ENCODE assay signal across 12 mouse cellular contexts in genomic region chr6:144361267-144362038, GRCm38 (mm10).
A peak's percentile ranks its signal among the peaks of the same experiment; 100 is the strongest.
DNase-seq lines count a peak whose midpoint lies in the region; ATAC-seq and TF ChIP-seq lines count a peak whose summit lies in the region.
"Had no signal": no experiment of that assay in that cellular context is flagged by ENCODE, and none has a peak within 500 bp of the region (broad histone marks: within the 10 kb centered on the region; RNA-seq: fewer than 3 reads in every experiment).

No protein-coding gene starts in this region.

- ATAC-seq in kidney, postnatal 0 days (replicated peaks; ENCODE audit: low FRiP score, low read depth) = no peak
- peak; percentile 57; the same call in 1 of the 2 replicates for ATAC-seq in liver, embryonic 13.5 days (ENCODE audit: low read depth)

- H3K27me3 ChIP-seq in kidney, postnatal 0 days (ENCODE audit: insufficient read depth, low read length) = no peaks in the 10 kb centered on the region
- H3K27me3 ChIP-seq in liver, embryonic 13.5 days = no peaks in the 10 kb centered on the region
- H3K27me3 ChIP-seq: lung, embryonic 15.5 days had no signal

- H3K4me3 ChIP-seq in kidney, postnatal 0 days (replicated peaks; ENCODE audit: low read depth, low read length) = no peak overlapping the region
- H3K4me3 ChIP-seq in liver, embryonic 13.5 days (replicated peaks) = no peak overlapping the region
- H3K4me3 ChIP-seq: lung, embryonic 15.5 days; myocyte had no signal

- no peak overlapping the region for H3K4me2 ChIP-seq in kidney, postnatal 0 days (ENCODE audit: low read length)
- no peak overlapping the region for H3K4me2 ChIP-seq in liver, embryonic 13.5 days
- H3K4me2 ChIP-seq: lung, embryonic 15.5 days had no signal

- no peak overlapping the region for H3K27ac ChIP-seq in kidney, postnatal 0 days
- H3K27ac ChIP-seq in liver, embryonic 13.5 days = peak overlapping the region; percentile 9; the same call in 1 of the 2 replicates
- H3K27ac ChIP-seq: lung, embryonic 15.5 days had no signal

- H3K36me3 ChIP-seq in kidney, postnatal 0 days (ENCODE audit: insufficient read depth, low read length) = no peaks in the 10 kb centered on the region
- H3K36me3 ChIP-seq in liver, embryonic 13.5 days = no peaks in the 10 kb centered on the region
- H3K36me3 ChIP-seq: lung, embryonic 15.5 days had no signal

- DNase-seq in heart, adult 11 months = peak; percentile 72
- DNase-seq in heart, adult 8-10 months (ENCODE audit: low spot score) = no peak
- DNase-seq in kidney, postnatal 0 days (ENCODE audit: low spot score) = peak; percentile 28
- no peak for DNase-seq in kidney, postnatal 25 days
- peak; percentile 66 for DNase-seq in embryo, embryonic 10 days (ENCODE audit: low spot score)
- no peak for DNase-seq in liver, embryonic 13.5 days
- DNase-seq in left cerebral cortex, adult 8-10 months (ENCODE audit: low spot score in 2 of 2) = no peak
- no peak for DNase-seq in adrenal gland, adult 18-20 months (ENCODE audit: low spot score in 2 of 2)
- DNase-seq: layer of hippocampus, adult 9-11 months; right cerebral cortex, postnatal 4 days had no signal

- WGBS in kidney, postnatal 0 days = 20% methylated on average over 5 of the region's 5 CpGs
- 25% methylated on average over 5 of the region's 5 CpGs for WGBS in liver, embryonic 13.5 days (ENCODE audit: insufficient replicate concordance)

- H3K9me3 ChIP-seq in kidney, postnatal 0 days (replicated peaks; ENCODE audit: low read length) = no peaks in the 10 kb centered on the region
- H3K9me3 ChIP-seq in liver, embryonic 13.5 days (replicated peaks) = no peaks in the 10 kb centered on the region
- H3K9me3 ChIP-seq: lung, embryonic 15.5 days had no signal

- H3K4me1 ChIP-seq in kidney, postnatal 0 days (replicated peaks; ENCODE audit: insufficient read depth, low read length) = no peaks in the 10 kb centered on the region
- no peaks in the 10 kb centered on the region for H3K4me1 ChIP-seq in liver, embryonic 13.5 days (replicated peaks)

- H3K9ac ChIP-seq in kidney, postnatal 0 days (ENCODE audit: low read depth, low read length) = no peak overlapping the region
- H3K9ac ChIP-seq in liver, embryonic 13.5 days = no peak overlapping the region
- H3K9ac ChIP-seq: lung, embryonic 15.5 days had no signal

- TF ChIP-seq CTCF in kidney, postnatal 0 days (IDR thresholded peaks at IDR 0.05; ENCODE audit: low read depth) = no peak

Comparison
In these comparisons a context has a peak if more than half of its experiments do, and no peak if none do; other contexts are left out.
1. DNase-seq: peak in heart, adult 11 months (single experiment), kidney, postnatal 0 days (single experiment) and embryo, embryonic 10 days (single experiment); none in heart, adult 8-10 months (single experiment), kidney, postnatal 25 days (0 of 2), liver, embryonic 13.5 days (single experiment), left cerebral cortex, adult 8-10 months (0 of 2) and adrenal gland, adult 18-20 months (0 of 2).